Mouse (Mus musculus) stomach, embryonic 14.5 days (tissue): ENCODE data around the gene Tdrd1. TPM values are rescaled to one million over a fixed set of nuclear protein-coding genes. Genes with fewer than 3 reads are reported as not detected.

Experiments used
- ATAC-seq: fragments of 200-750 bp; cut with Nextera tagmentation; 2 replicates; pipeline ENCODE4 v1.8.0; 2017; ENCODE audit warnings: low read depth, moderate TSS enrichment; ENCODE audit not compliant: insufficient number of reproducible peaks, insufficient read depth, low FRiP score
- H3K27ac ChIP-seq: fragments of 300-500 bp; sonication (generic); 2 replicates; pipeline ENCODE4 v1.5.1; 2014; ENCODE audit warnings: mild to moderate bottlenecking, low read length, moderate library complexity, mixed read lengths
- H3K27me3 ChIP-seq: fragments of 300-500 bp; sonication (generic); 2 replicates; pipeline ENCODE4 v1.6.1; 2014; ENCODE audit warnings: low read length, control low read depth, mixed read lengths; ENCODE audit not compliant: control insufficient read depth, insufficient read depth
- H3K36me3 ChIP-seq: fragments of 300-500 bp; sonication (generic); 2 replicates; pipeline ENCODE4 v1.6.1; 2014; ENCODE audit warnings: mild to moderate bottlenecking, control low read depth, low read length, moderate library complexity, mixed read lengths; ENCODE audit not compliant: control insufficient read depth, insufficient read depth
- H3K4me1 ChIP-seq: fragments of 300-500 bp; sonication (generic); 2 replicates; pipeline ENCODE4 v1.6.1; 2014; ENCODE audit warnings: low read length, control low read depth, mixed read lengths; ENCODE audit not compliant: control insufficient read depth, insufficient read depth
- H3K4me2 ChIP-seq: fragments of 300-500 bp; sonication (generic); replicated peaks from 2 replicates; pipeline ENCODE4 v1.6.1; 2014; ENCODE audit warnings: low read depth, low read length, control low read depth
- H3K4me3 ChIP-seq: fragments of 300-500 bp; sonication (generic); 2 replicates; pipeline ENCODE4 v1.5.1; 2014; ENCODE audit warnings: low read depth, low read length, control low read depth
- H3K9ac ChIP-seq: fragments of 300-500 bp; sonication (generic); replicated peaks from 2 replicates; pipeline ENCODE4 v1.6.1; 2014; ENCODE audit warnings: low read depth, mild to moderate bottlenecking, control low read depth, low read length, moderate library complexity, mixed read lengths
- H3K9me3 ChIP-seq: fragments of 300-500 bp; sonication (generic); 2 replicates; pipeline ENCODE4 v1.6.1; 2016; ENCODE audit warnings: low read depth, low read length, control low read depth; ENCODE audit not compliant: control insufficient read depth
- WGBS: fragments of 180-500 bp; shearing (Covaris S2); extraction: QIAGEN DNeasy Blood & Tissue Kit; methylation state at CpG from one replicate; pipeline ENCODE4 v1.1.7; 2014; 5-methylcytosine and 5-hydroxymethylcytosine counted together
- polyA plus RNA-seq: library from polyadenylated mRNA; unstranded; fragments of >200 nt; fragmentation: Nextera tagmentation; extraction: Ambion mirVana; gene quantifications from 2 replicates; pipeline ENCODE4 v1.2.1, GENCODE M21; 2014

The Tdrd1 gene
- polyA plus RNA-seq, 1 experiment from 2014 or later = 1.8 TPM

DNA sequence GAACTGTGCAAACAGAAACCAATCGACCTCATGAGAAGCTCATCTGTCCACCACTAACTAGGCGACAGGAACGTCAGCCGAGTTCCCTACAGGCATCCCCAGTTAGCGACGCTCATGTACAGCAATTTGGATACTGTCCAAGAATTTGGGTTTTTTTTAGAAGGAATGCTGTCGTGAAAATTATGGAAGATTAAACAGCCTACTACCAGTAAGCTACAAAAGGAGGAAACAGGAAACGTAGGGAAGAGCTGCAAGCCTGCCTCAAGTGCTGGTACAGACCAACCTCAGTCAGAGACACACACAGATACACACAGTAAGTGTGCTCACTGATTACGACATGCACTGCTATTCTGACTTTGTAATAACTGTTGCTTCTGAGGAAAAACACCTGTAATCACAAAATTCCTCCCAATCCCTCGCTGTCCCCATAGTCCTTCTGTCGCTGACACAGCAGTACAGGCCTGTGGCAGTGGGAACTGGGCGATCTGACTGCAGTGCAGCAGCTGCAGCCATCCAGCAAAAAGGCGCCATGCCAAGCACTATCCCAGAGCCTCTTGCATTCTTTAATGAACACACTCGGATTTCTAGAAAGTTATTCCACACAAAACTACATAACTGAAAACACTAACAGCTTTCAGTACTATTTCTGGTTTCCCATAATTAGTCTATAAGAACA is 8.0 kb upstream of the Tdrd1 start:
- Histone ChIP-seq H3K27me3 (no peaks in the 10 kb centered on the region), H3K36me3 (peaks cover 2% of the 10 kb centered on the region; the same call in 1 of the 2 replicates), H3K4me2 (peak overlapping the region; percentile 19; the same call in 1 of the 2 replicates), H3K4me1 (peaks cover 37% of the 10 kb centered on the region), H3K9ac (no peak overlapping the region), H3K4me3 (no peak overlapping the region), H3K27ac (no peak overlapping the region; the same call in 1 of the 2 replicates), H3K9me3 (no peaks in the 10 kb centered on the region)
- no peak for ATAC-seq
- 31% methylated on average over 14 of the region's 14 CpGs for WGBS

DNA sequence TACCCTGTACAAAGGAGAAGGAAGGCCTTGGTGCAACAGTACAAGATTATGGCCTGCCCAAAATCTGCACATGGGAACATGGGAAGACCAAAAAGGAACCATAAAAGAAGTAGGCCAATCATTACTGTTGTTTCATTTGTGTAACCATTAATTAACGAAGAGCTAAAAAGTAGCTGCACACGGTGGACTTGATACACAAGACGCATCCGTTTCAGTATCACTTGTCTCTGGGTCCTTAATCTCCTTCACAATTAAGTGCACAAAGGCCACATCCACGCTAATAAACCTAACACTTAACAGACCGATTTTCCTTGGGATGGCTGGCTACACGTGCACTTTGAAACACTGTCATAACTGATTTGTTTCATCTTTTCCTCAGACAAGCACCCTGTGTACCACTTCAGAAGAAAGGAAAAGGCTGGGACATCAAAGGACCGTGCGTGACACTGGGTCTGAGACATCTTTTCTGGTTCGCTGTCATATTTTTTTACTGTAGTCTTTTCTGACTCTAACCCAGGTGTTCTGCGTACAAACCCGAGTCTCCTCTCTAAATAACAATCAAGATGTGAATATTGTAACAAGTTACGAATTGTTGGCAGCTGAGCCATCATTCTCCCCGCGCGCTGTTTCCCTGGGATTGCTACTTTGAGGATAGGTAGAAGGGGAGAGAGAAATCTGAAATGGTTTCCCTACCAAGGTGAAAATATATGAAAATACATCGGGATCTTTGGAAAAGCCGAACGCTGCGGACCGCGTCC is 4.8 kb upstream of the Tdrd1 start:
- no peak for ATAC-seq
- no peaks in the 10 kb centered on the region for H3K27me3 ChIP-seq
- 9% methylated on average over 22 of the region's 22 CpGs for WGBS

DNA sequence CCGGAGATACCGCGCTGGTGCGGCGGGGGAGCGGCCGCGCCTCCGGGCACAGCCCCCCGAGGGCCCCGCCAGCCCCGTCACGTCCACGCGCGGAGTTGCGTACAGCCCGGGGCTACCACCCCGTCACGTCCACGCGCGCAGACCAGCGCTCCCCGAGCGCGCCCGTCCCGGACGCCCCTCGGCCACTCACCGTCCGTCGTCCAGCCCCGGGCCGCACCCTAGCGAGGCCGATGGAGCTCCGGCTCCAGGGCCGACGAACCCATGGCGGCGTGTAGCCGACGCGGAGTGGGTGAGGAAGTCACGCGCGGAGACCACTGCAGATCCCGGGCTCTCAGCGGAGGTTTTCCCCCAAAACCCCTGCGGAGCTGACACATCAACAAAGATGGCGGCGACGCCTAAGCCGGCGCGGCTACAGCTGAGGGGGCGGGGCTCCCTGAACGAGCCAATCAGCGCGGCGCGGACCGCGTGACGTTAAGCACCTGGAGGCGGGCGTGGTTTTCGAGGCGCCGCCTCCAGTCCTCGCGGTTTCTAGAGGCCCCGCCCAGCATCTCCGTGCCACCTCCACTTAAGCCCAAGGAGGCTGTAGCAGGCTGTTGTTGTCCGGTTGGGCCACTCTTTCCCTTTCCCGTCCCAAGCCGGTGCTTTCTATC is 4.1 kb upstream of the Tdrd1 start, which contains the start of gene Ccdc186:
Gene Ccdc186 (minus strand): TSS at position 393 of the 650 bp plus-strand sequence.
- Histone ChIP-seq H3K36me3 (no peaks in the 10 kb centered on the region), H3K4me1 (peaks cover 32% of the 10 kb centered on the region), H3K27ac (peak within 1 kb of the TSS; percentile 75), H3K4me3 (peak within 1 kb of the TSS; percentile 98), H3K27me3 (no peaks in the 10 kb centered on the region), H3K9ac (peak within 1 kb of the TSS; percentile 88), H3K4me2 (peak within 1 kb of the TSS; percentile 54), H3K9me3 (no peaks in the 10 kb centered on the region)
- WGBS = under 1% methylated on average over 79 of the region's 79 CpGs
- peak; percentile 96 for ATAC-seq

More for the DNA sequence above, 4.8 kb upstream of the Tdrd1 start:
- no peaks in the 10 kb centered on the region for H3K36me3 ChIP-seq
- H3K4me3 ChIP-seq = peak overlapping the region; percentile 98
- H3K9ac ChIP-seq = peak overlapping the region; percentile 88
- peaks cover 35% of the 10 kb centered on the region for H3K4me1 ChIP-seq
- H3K4me2 ChIP-seq = peak overlapping the region; percentile 54
- H3K9me3 ChIP-seq = no peaks in the 10 kb centered on the region
- peak overlapping the region; percentile 75 for H3K27ac ChIP-seq

DNA sequence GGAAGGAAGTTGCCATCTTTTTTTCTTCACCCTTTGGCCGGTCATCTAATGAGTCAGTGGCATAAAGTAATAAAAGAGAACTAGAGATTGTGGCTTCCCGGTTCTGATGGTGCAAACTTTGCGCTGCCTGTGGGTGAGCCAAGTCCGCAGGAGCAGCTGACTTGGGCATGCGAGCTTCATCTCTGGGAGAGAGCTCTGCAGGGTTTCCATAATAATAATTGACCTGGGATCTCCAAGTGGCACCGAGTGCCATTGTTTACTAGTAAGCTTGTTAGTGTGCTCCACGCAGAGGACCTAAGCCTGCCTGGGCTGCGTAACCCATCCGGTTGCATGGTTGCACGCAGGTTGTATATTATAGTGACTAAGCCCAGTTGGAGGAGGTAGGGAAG is 3.6 kb upstream of the Tdrd1 start:
- ATAC-seq = peak; percentile 15
- H3K9ac ChIP-seq = no peak overlapping the region; the same call in 1 of the 2 replicates
- 19% methylated on average over 10 of the region's 10 CpGs for WGBS

DNA sequence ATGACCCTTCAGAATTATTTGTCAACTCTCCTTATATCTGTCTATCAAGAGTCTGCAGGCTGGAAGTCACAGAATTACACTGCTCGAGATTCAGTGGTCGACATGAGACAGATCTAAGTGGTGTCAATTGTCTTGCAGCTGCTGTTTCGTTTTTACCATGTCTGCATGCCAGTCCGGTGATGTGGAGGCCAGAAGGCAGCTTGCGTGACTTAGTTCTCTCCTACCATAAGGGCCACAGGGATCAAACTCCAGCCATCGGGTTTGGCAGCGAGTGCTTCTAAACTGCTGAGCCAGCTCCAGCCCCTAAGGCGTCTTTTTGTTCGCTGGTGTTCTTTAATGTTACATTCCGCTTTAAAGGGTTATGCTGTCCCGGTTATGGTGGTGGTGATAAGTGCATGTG is 2.3 kb downstream of the Tdrd1 start:
- 80% methylated on average over 11 of the region's 11 CpGs for WGBS
- Histone ChIP-seq H3K4me2 (no peak overlapping the region), H3K27ac (no peak overlapping the region), H3K4me3 (no peak overlapping the region), H3K36me3 (no peaks in the 10 kb centered on the region), H3K9ac (no peak overlapping the region), H3K27me3 (no peaks in the 10 kb centered on the region), H3K4me1 (0 out of 2 replicates have a peak, but pooled peaks cover 7% of the 10 kb centered on the region), H3K9me3 (no peaks in the 10 kb centered on the region)
- no peak for ATAC-seq

More for the DNA sequence above, 3.6 kb upstream of the Tdrd1 start:
- Histone ChIP-seq H3K9me3 (no peaks in the 10 kb centered on the region), H3K27ac (no peak overlapping the region), H3K4me2 (peak overlapping the region; percentile 44), H3K4me1 (peaks cover 27% of the 10 kb centered on the region), H3K36me3 (no peaks in the 10 kb centered on the region), H3K27me3 (no peaks in the 10 kb centered on the region), H3K4me3 (peak overlapping the region; percentile 98)

DNA sequence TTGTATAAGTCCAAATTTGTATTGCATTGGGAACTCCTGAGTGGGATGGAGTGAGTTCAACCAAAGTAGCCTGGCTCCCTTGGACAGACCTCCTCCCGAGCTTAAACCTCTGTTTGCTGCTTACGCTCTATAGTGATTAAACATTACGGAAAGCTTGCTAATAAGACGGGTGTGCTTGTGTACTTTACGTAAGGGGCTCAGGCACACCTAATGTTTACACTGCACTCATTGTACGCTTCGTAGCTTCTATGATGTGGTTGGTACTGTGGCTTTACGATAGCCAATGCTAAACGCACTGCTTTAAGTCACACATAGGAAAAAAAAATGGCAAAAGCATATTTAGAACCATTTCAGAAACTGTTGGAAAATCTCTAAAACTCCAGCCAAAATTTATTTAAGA is 3.3 kb downstream of the Tdrd1 start:
- Histone ChIP-seq H3K4me2 (no peak overlapping the region), H3K9me3 (no peaks in the 10 kb centered on the region), H3K9ac (no peak overlapping the region), H3K27ac (no peak overlapping the region), H3K4me1 (0 out of 2 replicates have a peak, but pooled peaks cover 7% of the 10 kb centered on the region), H3K36me3 (no peaks in the 10 kb centered on the region), H3K4me3 (no peak overlapping the region), H3K27me3 (no peaks in the 10 kb centered on the region)
- WGBS = 65% methylated on average over 9 of the region's 9 CpGs
- ATAC-seq = peak; percentile 74; the same call in 1 of the 2 replicates

DNA sequence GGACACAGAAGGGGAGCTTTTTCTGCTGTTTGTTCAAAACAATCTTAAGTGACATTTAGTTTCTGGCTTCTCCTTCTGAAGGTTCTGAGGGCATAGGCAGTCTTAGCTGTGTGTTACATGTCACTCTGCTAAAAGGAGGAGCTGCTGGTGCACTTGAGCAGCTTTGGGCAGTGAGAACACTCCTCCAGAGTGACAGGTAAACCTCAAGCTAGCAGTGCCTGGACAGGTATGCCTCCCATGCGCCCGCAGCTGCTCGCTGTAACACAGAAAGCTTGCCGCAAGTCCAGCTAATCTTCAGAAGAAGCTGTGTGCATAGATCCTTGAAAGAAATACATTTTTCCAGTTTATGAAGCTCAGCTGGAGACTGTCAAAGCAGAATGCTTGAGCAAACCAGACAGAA is 4.2 kb downstream of the Tdrd1 start:
- H3K4me1 ChIP-seq = 0 out of 2 replicates have a peak, but pooled peaks cover 7% of the 10 kb centered on the region
- 72% methylated on average over 4 of the region's 4 CpGs for WGBS
- H3K4me3 ChIP-seq = no peak overlapping the region
- H3K27me3 ChIP-seq = no peaks in the 10 kb centered on the region
- ATAC-seq = no peak
- H3K27ac ChIP-seq = no peak overlapping the region
- no peaks in the 10 kb centered on the region for H3K9me3 ChIP-seq
- no peaks in the 10 kb centered on the region for H3K36me3 ChIP-seq
- H3K9ac ChIP-seq = no peak overlapping the region
- H3K4me2 ChIP-seq = no peak overlapping the region

DNA sequence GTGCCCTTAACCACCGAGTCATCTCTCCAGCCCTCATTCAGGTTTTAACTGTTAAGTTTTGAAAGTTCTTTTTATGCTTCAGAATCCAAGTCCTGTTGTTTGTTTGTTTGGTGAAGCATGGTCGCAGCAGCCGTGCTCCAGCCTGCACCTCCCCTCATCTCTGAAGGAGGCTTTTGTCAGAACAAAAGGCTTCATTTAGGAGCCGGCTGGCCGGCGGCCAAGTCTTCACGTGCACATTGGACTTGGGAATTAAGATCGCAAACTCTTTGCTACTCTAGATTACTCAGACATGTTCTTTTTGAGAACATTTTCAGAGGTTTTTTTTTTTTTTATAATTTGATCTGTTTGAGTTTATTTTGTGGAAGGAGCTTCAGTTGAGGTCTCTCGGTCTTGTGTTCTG is 9.3 kb downstream of the Tdrd1 start:
- Histone ChIP-seq H3K27me3 (no peaks in the 10 kb centered on the region), H3K36me3 (no peaks in the 10 kb centered on the region), H3K4me2 (no peak overlapping the region), H3K27ac (no peak overlapping the region), H3K9ac (no peak overlapping the region), H3K4me3 (no peak overlapping the region), H3K4me1 (0 out of 2 replicates have a peak, but pooled peaks cover 3% of the 10 kb centered on the region), H3K9me3 (no peaks in the 10 kb centered on the region)
- WGBS = 52% methylated on average over 9 of the region's 9 CpGs
- ATAC-seq = no peak
